Mouse (Mus musculus): ENCODE data around the gene Lcp1. TPM values are rescaled to one million over a fixed set of nuclear protein-coding genes. Genes with fewer than 3 reads are reported as not detected.

Lcp1 gene
- total RNA-seq, 2 experiments from 2014 or later, result 6.9 to 7.5 TPM

- DNase-seq (ENCODE audit: low spot score in 2 of 2), result no peak
Observed at GRCm38 (mm10) chr14:75197660-75198059, 66.8 kb downstream of the Lcp1 start.

GRCm38 (mm10) chr14:75205363-75206051 lies 74.6 kb downstream of the Lcp1 start:
- no peak for DNase-seq (ENCODE audit: low spot score in 2 of 2)

- DNase-seq (ENCODE audit: low spot score in 2 of 2), result no peak
Observed at GRCm38 (mm10) chr14:75206307-75206706, 75.4 kb downstream of the Lcp1 start.

- DNase-seq (ENCODE audit: low spot score in 2 of 2), result no peak
Observed at GRCm38 (mm10) chr14:75208572-75209151, 77.8 kb downstream of the Lcp1 start.

- DNase-seq (ENCODE audit: low spot score in 2 of 2), result no peak
Observed at GRCm38 (mm10) chr14:75213752-75214151, 82.9 kb downstream of the Lcp1 start.

GRCm38 (mm10) chr14:75218843-75219242 lies 87.9 kb downstream of the Lcp1 start:
- no peak for DNase-seq (ENCODE audit: low spot score in 2 of 2)

- DNase-seq (ENCODE audit: low spot score in 2 of 2), result no peak
Observed at GRCm38 (mm10) chr14:75219250-75219913, 88.5 kb downstream of the Lcp1 start.

GRCm38 (mm10) chr14:75222386-75222785 lies 91.5 kb downstream of the Lcp1 start:
- DNase-seq (ENCODE audit: low spot score in 2 of 2), result no peak

GRCm38 (mm10) chr14:75227453-75228084 lies 96.7 kb downstream of the Lcp1 start:
- DNase-seq (ENCODE audit: low spot score in 2 of 2), result no peak

- peak in 1 of 2 experiments; percentile 39 for DNase-seq (ENCODE audit: low spot score in 2 of 2)
Observed at GRCm38 (mm10) chr14:75229834-75230233, 98.9 kb downstream of the Lcp1 start.

- no peak for DNase-seq (ENCODE audit: low spot score in 2 of 2)
Observed at GRCm38 (mm10) chr14:75233070-75233469, 102.2 kb downstream of the Lcp1 start.

GRCm38 (mm10) chr14:75235552-75235951 lies 104.7 kb downstream of the Lcp1 start:
- DNase-seq (ENCODE audit: low spot score in 2 of 2), result no peak

- peak; percentile 46 to 75 for DNase-seq (ENCODE audit: low spot score in 2 of 2)
Observed at GRCm38 (mm10) chr14:75235955-75236635, 105.2 kb downstream of the Lcp1 start.

GRCm38 (mm10) chr14:75236636-75237003 lies 105.7 kb downstream of the Lcp1 start:
- no peak for DNase-seq (ENCODE audit: low spot score in 2 of 2)

- no peak for DNase-seq (ENCODE audit: low spot score in 2 of 2)
Observed at GRCm38 (mm10) chr14:75237096-75237495, 106.2 kb downstream of the Lcp1 start.

GRCm38 (mm10) chr14:75238054-75238692 lies 107.3 kb downstream of the Lcp1 start:
- no peak for DNase-seq (ENCODE audit: low spot score in 2 of 2)

- no peak for DNase-seq (ENCODE audit: low spot score in 2 of 2)
Observed at GRCm38 (mm10) chr14:75242087-75242486, 111.2 kb downstream of the Lcp1 start, which contains the start of gene Cpb2. Gene Cpb2, plus strand, starts transcription at chr14:75242287.

- no peak for DNase-seq (ENCODE audit: low spot score in 2 of 2)
Observed at GRCm38 (mm10) chr14:75246024-75247000, 115.4 kb downstream of the Lcp1 start.

- no peak for DNase-seq (ENCODE audit: low spot score in 2 of 2)
Observed at GRCm38 (mm10) chr14:75250432-75250831, 119.5 kb downstream of the Lcp1 start.

- DNase-seq (ENCODE audit: low spot score in 2 of 2), result no peak
Observed at GRCm38 (mm10) chr14:75256521-75256920, 125.6 kb downstream of the Lcp1 start.

All from layer of hippocampus, postnatal 14 days (tissue).